Mouse (Mus musculus) liver, embryonic 12.5 days (tissue): ENCODE measurements at regions not wholly inside any gene's neighbourhood (a gene's known extent, or its start where the extent isn't known, plus 50 kb on each side); places are given as distances from the start of the nearest gene placed in this dataset.

Experiments
- ATAC-seq: fragments of 200-750 bp; cut with Nextera tagmentation; 2 replicates; pipeline ENCODE4 v1.8.0; 2017; ENCODE audit warnings: moderate number of reproducible peaks, mild to moderate bottlenecking, moderate library complexity
- H3K27ac ChIP-seq: fragments of 300-500 bp; sonication (generic); 2 replicates; pipeline ENCODE4 v1.5.1; 2016; ENCODE audit warnings: mild to moderate bottlenecking
- H3K27me3 ChIP-seq: fragments of 300-500 bp; sonication (generic); replicated peaks from 2 replicates; pipeline ENCODE4 v1.6.1; 2016; ENCODE audit warnings: mild to moderate bottlenecking, moderate library complexity
- H3K36me3 ChIP-seq: fragments of 300-500 bp; sonication (generic); 2 replicates; pipeline ENCODE4 v1.6.1; 2016; ENCODE audit warnings: mild to moderate bottlenecking, moderate library complexity
- H3K4me1 ChIP-seq: fragments of 300-500 bp; sonication (generic); 2 replicates; pipeline ENCODE4 v1.6.1; 2016
- H3K4me2 ChIP-seq: fragments of 300-500 bp; sonication (generic); 2 replicates; pipeline ENCODE4 v1.6.1; 2016; ENCODE audit warnings: mild to moderate bottlenecking, moderate library complexity
- H3K4me3 ChIP-seq: fragments of 300-500 bp; sonication (generic); 2 replicates; pipeline ENCODE4 v1.5.1; 2016; ENCODE audit warnings: mild to moderate bottlenecking, moderate library complexity
- H3K9ac ChIP-seq: fragments of 300-500 bp; sonication (generic); 2 replicates; pipeline ENCODE4 v1.6.1; 2016; ENCODE audit warnings: mild to moderate bottlenecking, moderate library complexity
- H3K9me3 ChIP-seq: fragments of 300-500 bp; sonication (generic); replicated peaks from 2 replicates; pipeline ENCODE4 v1.6.1; 2016; ENCODE audit warnings: mild to moderate bottlenecking, moderate library complexity
- WGBS: fragments of 180-500 bp; shearing (Covaris S2); methylation state at CpG from one replicate; pipeline ENCODE4 v1.1.7; 2016; ENCODE audit not compliant: insufficient replicate concordance; 5-methylcytosine and 5-hydroxymethylcytosine counted together

- H3K36me3 ChIP-seq, result no peaks in the 10 kb centered on the region
- no peaks in the 10 kb centered on the region for H3K9me3 ChIP-seq
- no peak for ATAC-seq
- H3K4me1 ChIP-seq, result peaks cover 12% of the 10 kb centered on the region
- no peak overlapping the region for H3K4me3 ChIP-seq
- H3K27ac ChIP-seq, result no peak overlapping the region
- H3K27me3 ChIP-seq, result no peaks in the 10 kb centered on the region
- WGBS, result 38% methylated on average over 10 of the region's 10 CpGs
- no peak overlapping the region for H3K4me2 ChIP-seq
- no peak overlapping the region for H3K9ac ChIP-seq
These were observed 68.2 kb upstream of the Fam3c start for GRCm38 (mm10) chr6:22424161-22424807.

GRCm38 (mm10) chr6:22423070-22423980, 67.3 kb upstream of the Fam3c start:
- Histone ChIP-seq H3K4me1 (peaks cover 12% of the 10 kb centered on the region), H3K27me3 (no peaks in the 10 kb centered on the region), H3K36me3 (no peaks in the 10 kb centered on the region), H3K4me3 (no peak overlapping the region), H3K4me2 (no peak overlapping the region), H3K9ac (no peak overlapping the region), H3K9me3 (no peaks in the 10 kb centered on the region), H3K27ac (peak overlapping the region; percentile 19; the same call in 1 of the 2 replicates)
- ATAC-seq, result 0 out of 2 replicates have a peak, but pooled peaks have one; percentile 13
- 33% methylated on average over 9 of the region's 9 CpGs for WGBS

- Histone ChIP-seq H3K4me1 (peaks cover 12% of the 10 kb centered on the region), H3K27me3 (no peaks in the 10 kb centered on the region), H3K9ac (no peak overlapping the region), H3K4me2 (no peak overlapping the region), H3K27ac (no peak overlapping the region), H3K4me3 (no peak overlapping the region), H3K36me3 (no peaks in the 10 kb centered on the region), H3K9me3 (no peaks in the 10 kb centered on the region)
- no peak for ATAC-seq
- 54% methylated on average over 2 of the region's 2 CpGs for WGBS
These were observed 65.5 kb upstream of the Fam3c start for GRCm38 (mm10) chr6:22421551-22421950.

DNA sequence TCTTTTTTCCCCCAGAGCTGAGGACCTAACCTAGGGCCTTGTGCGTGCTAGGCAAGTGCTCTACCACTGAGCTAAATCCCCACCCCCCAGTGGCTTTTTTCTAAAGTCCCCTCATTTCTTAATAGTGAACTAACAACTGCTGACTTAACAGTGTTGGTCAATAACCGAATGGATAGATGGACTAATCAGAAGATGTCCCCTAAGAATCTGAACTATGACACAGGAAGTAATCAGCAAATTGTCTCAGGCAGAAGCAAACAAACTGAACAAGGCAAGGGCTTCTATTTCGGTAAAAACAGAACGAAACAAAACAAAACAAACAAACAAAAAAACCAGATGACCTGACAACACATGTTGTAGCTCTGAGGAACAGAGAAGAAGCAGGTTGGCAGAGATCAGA, 62.2 kb upstream of the Fam3c start:
- 67% methylated on average over 4 of the region's 4 CpGs for WGBS
- Histone ChIP-seq H3K4me3 (no peak overlapping the region), H3K27ac (no peak overlapping the region), H3K36me3 (no peaks in the 10 kb centered on the region), H3K4me1 (peaks cover 5% of the 10 kb centered on the region), H3K27me3 (no peaks in the 10 kb centered on the region), H3K9me3 (no peaks in the 10 kb centered on the region), H3K9ac (no peak overlapping the region), H3K4me2 (no peak overlapping the region)
- no peak for ATAC-seq

DNA sequence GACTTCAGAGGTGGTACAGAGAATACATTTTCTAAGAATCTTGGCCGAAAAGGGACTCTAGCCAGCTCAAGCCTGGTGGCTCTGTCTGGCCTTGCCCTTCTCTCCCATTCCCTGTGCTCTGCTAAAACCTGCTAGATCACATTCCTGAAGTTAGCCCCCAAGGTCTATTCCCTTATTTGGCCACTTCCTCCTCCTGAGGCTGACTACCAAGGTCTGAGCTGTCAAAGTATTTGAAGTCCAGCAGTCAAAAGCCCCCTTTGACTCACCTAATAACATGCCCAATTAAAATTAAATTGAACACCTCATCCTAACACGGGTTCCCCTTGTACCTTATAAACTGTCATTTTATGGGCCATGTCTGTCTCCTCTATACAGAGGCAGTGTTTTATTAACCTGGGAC, 61.1 kb upstream of the Fam3c start:
- H3K4me2 ChIP-seq, result no peak overlapping the region
- H3K9me3 ChIP-seq, result no peaks in the 10 kb centered on the region
- H3K9ac ChIP-seq, result no peak overlapping the region
- no peak for ATAC-seq
- 60% methylated on average over 2 of the region's 2 CpGs for WGBS
- H3K4me1 ChIP-seq, result no peaks in the 10 kb centered on the region
- no peaks in the 10 kb centered on the region for H3K27me3 ChIP-seq
- H3K4me3 ChIP-seq, result no peak overlapping the region
- H3K27ac ChIP-seq, result no peak overlapping the region
- H3K36me3 ChIP-seq, result no peaks in the 10 kb centered on the region

DNA sequence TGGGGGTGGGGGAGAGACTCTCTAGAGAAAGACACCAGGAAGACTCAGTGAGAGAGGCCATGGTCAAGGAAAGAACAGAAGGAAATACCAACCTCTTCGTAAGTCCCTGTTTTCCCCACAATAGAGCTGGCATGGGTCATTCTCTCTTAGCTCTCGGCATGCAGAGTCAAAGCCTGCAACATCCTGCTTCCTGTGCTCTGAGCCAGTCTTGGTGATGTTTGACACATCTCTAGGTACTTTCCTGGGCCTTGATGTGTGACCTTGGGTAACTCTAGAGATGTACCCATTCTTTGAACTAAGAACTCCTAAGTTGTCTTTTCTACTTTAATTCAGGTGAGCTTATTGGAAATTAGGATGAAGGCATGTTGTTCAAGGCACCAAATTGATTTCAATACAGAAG, 55.8 kb upstream of the Fam3c start:
- Histone ChIP-seq H3K4me3 (no peak overlapping the region), H3K4me1 (no peaks in the 10 kb centered on the region), H3K27me3 (no peaks in the 10 kb centered on the region), H3K27ac (no peak overlapping the region), H3K9ac (no peak overlapping the region), H3K36me3 (no peaks in the 10 kb centered on the region), H3K4me2 (no peak overlapping the region), H3K9me3 (no peaks in the 10 kb centered on the region)
- 74% methylated on average over 2 of the region's 2 CpGs for WGBS
- no peak for ATAC-seq

DNA sequence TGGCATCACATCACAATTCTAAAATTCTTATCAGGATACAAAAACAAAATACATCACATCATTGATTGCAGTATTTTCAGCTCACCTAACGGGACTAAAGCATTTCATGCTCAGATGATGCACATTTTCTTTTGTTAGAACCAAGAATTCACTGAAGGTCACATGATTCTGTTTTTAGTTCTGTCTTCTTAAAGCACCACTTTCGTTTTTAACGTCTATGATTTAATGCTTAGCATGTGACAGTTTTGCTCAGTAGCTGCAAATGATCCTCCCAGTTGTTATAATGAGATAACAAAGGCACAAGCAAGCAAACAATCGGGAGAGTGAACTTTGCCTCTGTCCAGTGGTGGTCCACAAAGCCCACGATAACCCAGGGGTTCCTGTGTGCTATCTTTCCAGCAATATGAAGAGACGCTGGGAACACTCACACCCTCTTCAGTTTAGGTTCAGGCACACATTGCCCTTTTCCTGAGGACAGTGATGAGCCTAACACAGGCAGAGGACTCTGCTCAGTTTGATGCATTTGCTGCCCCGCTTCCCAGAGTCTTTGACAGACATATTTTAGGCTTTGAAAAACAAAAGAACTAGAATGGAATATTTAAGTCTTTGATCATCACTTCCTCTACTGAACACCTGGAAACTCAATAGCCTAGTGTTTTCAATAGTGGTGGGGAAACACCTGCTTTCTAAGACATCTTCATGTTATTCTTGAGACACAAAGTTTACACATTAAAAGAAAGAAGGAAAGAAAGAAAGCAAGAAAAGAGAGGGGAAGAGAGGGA, 53.0 kb upstream of the Fam3c start:
- no peak overlapping the region for H3K9ac ChIP-seq
- WGBS, result 52% methylated on average over 7 of the region's 7 CpGs
- no peak overlapping the region for H3K4me2 ChIP-seq
- no peaks in the 10 kb centered on the region for H3K27me3 ChIP-seq
- no peak for ATAC-seq
- no peak overlapping the region for H3K27ac ChIP-seq
- H3K9me3 ChIP-seq, result no peaks in the 10 kb centered on the region
- no peak overlapping the region for H3K4me3 ChIP-seq
- H3K4me1 ChIP-seq, result no peaks in the 10 kb centered on the region
- H3K36me3 ChIP-seq, result no peaks in the 10 kb centered on the region
